Mouse (Mus musculus) cerebellum, adult 9-10 months (tissue): Measurements from ENCODE around the gene Dnaaf5.

Experiments used
- DNase-seq: peaks from one replicate; pipeline ENCODE4 v3.0.0; 2022

Dnaaf5 gene

DNA sequence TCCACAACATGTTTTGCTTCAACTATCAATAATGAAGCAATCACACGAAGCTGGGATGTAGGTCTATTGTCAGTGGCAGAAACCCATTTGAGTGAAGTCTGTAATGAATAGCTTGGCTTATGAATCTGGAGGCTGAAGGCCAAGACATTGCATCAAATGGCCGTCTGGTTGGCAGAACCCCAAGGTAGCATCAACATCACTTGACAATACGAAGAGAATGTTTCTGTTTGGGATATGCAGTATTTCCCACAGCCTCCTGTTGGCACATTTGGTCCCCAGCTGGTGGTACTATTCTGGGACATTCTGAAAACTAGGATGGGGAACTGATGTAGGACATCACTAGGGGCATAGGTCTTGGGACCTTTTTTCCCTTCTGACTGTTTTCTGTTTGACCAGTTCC is 6.1 kb upstream of the Dnaaf5 start:
- DNase-seq = peak; percentile 54

DNA sequence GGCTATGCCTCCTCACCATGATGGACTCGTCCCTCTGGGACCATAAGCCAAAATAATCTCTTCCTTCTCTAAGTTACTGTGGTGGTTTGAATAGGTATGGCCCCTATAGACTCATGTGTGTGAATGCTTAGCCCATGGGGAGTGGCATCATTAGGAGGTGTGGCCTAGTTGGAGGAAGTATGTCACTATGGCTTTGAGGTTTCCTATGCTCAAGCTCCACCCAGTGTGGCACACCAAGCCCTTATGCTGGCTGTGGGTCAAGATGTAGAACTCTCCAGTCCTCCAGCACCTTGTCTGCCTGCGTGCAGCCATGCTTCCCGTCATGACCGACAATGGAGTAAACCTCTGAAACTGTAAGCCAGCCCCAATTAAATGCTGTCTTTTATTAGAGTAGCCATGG is 4.3 kb upstream of the Dnaaf5 start:
- DNase-seq = peak; percentile 53

DNA sequence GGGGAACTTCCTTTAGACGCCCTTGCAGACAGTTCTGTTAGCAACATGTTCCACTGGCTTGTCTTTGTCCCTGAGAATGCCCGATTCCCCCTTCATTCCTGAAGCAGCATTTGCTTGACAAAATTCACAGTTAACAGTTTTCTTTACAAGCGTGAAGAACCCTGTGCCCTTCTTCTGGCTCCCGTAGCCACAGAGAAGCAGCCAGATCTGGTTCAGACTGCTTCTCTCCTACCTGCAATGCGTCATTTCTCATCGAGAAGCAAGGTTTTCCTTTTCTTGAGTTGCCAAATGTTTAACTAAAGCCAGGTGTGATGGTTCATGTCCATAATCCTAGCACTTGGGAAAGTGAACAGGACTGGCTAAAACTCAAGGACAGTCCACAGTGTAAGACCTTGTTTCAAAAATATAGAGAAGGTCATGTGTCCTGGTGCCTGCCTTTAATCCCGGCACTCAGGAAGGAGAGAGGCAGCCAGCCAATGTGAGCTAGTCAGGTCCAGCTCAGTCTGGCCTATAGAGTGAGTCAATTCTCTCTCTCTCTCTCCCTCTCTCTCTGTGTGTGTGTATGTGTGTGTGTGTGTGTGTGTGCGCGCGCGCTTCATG is 3.4 kb upstream of the Dnaaf5 start:
- peak; percentile 75 for DNase-seq

DNA sequence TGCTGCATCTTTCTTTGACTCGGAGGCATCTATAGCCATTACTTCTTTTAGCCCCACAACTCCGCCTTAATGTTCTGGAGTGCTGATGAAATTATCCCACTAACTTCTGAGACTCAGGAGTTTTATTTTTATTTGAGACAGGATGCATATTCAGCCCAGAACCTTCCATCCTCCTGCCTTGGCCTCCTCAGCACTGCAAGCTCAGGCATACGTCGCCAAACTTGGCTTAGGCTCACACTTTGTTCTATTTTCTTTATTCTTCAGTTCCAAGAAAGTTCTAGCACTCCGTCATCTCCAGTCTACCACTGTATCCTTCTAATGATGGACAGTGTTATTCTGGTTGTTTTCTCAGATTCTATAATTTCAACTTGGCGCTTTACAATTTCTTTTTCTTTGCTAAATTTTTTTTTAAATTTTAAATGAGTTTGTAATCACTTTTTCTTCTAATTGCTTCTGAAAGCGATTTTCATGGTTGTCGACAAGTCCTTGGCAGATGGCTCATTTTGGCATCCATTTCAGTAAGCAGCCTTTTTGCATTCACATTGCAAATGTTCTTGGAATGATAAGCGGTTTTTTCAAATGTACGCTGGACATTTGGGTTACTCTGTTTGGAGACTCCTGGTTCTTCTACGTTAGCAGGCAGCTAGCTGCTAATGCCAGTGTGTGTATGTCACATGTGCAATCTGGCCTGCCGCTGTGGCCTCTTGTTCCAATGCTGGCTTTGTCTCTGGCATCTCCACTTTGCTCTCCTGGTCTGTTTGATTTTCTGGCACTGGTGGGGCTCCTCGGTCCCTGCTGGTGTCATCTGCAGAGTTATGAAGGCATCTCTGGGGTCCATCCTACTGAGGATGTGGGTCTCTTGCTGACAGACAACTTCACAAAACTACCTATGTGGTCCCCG is 2.6 kb upstream of the Dnaaf5 start:
- DNase-seq = peak; percentile 88

DNA sequence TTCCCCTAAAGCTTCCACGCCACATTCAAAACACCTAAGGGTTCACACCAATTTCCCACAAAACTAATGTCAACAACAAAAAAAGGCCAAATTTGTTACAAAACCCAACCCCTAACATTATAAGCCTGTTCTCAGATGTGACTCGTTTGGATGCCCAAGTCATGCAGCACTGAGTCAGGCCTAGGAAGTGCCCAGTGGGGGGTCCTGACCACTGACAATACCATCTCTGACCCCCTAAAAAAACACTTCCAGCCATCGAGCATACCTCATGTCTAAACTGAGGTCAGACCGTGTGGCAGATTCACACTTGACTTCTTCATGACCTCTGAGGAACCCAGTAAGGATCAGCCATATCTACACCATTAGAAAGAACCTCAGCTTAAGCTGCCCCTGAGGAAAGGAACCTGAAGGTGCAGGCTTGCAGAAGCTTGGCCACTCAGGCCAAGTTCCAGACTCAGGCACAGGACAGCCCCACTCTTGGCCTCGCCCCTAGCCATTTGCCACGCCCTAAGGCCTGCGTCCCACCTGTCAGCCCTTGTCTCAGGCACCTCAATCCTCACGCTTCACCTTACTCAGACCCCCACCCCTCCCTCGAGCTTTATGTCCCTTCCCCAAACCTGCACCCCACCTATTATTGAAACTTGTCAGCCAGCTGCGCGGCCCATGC is 884 bp upstream of the Dnaaf5 start:
- peak; percentile 76 for DNase-seq

DNA sequence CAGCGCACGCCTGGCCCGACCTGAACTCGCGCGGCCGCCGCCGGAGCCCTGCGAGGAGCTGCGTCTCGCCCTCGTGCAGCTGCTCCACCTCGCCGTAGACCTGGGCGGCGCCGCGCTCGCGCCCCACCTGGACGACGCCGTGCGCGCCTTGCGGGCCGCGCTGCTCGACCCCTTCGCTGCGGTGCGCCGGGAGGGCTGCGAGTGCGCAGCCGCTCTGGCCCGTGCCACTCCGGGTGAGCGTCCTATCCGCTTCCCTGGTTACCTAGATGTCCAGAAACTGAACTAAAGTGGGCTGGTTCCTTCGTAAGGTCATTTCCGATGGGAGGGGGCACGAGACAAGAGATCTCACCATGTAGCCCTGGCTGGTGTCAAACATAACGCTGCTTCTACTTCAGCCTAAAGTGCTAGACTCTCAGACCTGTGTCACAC is 594 bp downstream of the Dnaaf5 start:
- DNase-seq = no peak

DNA sequence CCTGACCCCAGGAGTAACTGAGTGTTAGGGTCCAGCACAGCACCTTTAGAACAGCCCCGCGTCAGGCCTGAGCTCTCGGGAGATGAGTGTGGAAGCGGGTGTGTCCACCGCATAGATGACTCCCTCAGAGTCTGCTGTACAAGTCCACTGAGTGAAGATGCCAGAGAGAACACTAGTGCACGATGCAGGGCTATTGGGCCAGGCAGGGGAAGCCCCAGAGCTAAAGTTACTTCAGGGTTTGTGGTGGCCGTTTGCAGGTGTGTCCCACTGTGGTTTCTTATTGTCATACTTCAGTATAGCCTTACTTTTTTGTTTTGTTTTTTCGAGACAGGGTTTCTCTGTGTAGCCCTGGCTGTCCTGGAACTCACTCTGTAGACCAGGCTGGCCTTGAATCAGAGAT is 10.9 kb downstream of the Dnaaf5 start:
- DNase-seq = no peak

DNA sequence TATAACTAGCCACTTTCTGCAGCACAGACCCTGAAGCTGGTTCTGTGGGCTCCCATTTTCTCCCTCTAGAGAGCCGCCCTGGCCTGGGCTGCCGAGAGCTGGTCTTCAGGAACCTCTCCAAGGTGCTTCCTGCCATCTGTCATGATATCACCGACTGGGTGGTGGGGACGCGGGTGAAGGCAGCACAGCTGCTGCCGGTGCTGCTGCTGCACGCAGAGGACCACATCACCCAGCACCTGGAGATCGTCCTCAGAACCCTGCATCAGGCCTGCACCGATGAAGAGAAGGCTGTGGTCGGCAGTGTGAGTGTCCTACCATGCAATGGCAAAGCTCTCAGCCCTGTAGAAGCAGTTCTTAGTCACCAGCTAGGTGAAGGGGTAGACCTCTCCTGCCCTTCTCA is 11.6 kb downstream of the Dnaaf5 start:
- no peak for DNase-seq

DNA sequence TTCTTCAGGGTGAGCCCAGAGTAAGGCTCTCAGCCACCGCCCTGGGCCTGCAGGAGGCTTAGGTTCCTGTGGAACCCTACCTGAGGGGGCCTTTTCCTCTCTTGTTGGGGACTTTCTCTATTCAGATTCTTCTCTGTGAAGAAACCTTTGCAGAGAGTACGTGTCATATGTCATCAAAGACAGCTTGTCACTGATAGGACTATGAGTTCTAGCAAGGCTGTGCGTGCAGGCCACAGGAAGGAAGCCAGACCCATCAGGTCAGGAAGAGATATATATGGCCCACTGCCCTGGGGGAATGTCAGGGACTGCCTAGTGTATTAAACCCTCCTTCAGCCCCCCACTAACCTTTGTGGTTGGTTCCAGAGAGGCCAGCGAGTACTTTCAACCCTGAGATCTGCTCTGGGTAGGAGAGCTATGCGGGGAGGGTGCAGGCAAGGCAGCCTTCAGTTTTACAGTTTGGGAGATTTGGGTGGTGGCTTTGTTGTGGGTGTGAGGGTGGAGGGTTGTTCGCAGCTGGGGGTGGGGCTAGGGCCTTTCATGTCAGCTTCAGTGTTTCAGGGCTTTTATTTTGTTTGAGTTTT is 16.8 kb downstream of the Dnaaf5 start:
- no peak for DNase-seq

DNA sequence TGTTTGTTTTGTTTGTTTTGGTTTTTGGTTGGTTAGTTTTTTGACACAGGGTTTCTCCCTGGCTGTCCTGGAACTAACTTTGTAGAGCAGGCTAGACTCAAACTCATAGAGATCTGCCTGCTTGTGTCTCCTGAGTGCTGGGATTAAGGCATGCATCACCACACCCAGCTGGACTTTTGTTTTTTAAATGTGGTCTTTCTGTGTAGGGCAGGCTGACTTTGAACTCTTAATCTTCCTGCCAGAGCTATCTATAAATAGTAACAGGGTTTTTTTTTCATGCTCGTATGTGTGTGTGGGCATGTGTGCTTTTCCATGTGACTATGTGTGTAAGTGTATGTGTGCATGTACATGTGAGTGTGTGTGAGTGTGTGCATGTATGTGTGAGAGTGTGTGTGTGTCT is 17.5 kb downstream of the Dnaaf5 start:
- DNase-seq = no peak

DNA sequence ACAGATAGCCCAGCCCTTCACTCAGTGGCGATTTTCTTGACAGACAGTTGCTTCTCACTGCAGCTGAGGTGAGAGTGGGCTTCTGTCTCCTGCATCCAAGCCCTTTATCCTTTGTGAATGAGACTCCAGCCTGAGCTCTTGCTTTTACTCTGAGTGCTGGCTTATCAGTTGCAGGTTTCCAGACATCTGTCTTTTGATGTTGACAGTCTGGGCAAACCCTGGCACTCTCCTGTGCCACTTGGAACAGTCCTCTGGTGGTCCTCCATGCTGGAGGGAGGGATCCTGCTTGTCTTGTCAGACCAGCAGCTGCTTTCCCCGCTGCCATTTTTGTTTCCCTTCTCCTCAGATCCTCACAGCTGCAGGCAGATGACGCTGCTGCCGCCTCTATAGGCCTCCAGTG is 21.9 kb downstream of the Dnaaf5 start:
- no peak for DNase-seq

DNA sequence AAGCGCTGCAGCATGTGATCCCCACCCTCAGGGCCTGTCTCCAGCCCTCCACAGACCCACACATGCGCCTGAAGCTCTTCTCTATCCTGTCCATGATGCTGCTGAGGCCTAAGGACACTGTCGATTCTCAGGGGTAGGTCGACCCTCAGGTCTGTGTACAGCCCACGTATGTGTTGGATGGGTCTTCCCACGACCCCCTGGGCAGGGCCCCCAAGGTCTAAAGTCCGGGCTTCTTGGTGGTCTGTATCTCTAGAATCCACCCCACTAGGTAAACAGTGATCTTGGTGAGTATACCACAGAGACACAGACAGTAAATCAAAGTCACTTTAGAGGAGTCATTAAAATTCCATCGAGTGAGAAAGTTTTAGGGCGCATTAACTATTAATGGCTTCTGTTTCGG is 24.1 kb downstream of the Dnaaf5 start:
- no peak for DNase-seq

DNA sequence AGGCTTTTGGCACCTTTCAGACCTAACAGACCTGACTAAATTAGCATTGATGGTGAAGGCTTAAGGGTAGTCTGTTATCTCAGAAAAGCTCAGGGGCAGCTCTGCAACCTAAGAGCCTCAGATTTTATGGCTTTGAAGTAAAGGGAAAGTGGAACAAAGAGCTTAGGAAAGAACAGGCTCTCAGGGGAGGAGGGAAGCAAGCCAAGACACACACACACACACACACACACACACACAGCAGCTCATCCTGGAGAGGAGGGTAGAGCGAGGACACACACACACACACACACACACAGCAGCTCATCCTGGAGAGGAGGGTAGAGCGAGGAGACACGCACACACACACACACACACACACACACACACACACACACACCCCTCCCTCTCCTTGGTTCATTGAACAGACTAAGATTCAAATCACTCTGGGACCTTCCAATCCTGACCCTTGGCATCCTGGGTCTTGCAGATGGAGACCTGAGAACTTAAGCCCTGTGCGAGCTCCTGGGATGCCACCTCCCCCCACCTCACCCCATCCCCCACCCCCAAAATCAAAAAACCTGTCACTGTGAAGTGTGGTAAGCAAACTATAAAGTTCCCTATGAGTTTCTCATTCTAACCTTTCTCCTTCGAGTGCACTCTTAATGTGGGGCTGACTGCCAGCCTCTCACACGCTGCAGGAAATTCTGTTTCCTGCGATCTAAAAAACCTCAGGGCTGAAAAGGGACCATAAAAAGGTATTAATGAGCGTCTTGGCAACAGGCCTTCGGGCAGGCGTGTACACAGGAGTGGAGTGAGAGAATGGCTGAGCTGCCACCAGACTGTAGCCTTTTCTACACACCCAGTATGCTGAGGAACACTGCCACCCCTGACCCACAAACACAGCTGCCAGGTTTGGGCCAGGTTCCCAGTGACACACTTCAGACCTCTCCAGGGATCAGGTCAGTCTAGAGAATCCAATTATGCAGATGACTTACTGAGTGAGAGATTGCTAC is 24.8 kb downstream of the Dnaaf5 start:
- peak; percentile 44 for DNase-seq

DNA sequence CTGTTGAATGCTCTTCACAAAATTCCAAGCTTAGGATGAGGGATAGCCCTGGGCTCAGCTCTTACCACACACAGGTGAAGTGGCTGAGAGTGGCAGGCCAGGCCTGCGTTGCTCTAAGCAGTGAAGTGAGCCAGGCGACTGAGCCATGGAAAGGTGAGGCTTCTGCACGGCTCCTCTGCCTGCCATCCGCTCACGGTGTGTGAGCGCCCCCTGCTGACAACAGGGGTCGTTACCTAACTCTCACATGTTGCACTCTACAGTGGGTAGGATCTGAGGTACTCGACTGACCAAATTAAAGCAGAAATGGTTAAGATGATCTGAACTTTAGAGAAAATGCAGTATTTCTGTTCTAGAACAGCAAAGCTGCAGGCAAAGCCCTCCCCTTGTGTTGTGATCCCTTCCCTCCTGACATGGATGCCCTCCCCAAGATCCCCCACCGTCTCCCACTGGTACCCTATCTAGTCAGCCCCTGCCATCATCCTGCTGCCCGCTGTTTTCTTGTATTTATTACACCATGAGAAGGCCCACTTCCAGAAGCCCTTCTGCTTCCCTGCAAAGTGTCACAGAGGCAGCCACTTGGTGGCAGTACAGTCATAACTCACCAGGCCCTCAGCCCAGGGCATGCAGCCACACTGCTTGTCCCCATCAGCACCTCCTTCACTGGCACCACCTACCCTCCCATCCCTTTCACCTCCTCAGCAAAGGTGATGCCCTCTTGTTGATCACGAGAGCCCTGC is 29.0 kb downstream of the Dnaaf5 start:
- peak; percentile 80 for DNase-seq

DNA sequence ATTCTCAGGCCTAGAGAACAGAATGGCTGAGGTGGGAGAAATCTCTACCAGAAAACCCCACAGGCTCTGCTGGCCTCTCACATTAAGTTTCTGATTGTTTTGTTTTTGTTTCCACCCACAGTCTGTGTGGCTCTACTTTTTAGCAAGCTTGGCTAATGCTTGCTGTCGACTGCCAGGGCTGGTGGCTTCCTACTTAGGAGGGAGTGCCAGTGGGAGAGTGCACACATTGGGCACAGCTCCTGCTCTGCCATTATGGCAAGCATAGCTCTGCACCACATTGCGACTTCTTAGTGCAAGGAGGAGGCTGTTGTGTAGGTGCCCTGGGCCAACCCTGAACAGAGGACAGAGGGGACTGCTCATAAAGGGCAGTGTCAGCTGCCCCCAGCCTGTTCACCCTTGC is 33.1 kb downstream of the Dnaaf5 start:
- DNase-seq = no peak

DNA sequence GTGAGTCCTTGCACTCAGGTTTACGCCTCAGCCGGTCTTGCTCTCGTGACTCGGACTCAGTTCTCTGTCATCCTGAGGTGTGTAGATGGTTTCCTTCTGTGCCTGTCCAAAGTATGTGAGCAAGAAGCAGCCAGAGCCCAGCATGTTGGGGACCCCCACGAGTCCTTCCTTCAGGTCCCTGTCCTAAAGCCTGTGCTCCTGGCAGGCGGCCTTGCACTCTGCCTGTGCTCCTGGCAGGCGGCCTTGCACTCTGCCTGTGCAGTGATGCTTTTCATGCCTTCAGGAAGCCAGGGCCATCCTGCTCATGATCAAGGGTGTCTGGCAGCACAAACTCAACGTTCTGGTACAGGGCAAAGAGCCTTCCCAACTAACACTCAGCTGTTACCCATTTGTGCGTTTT is 33.6 kb downstream of the Dnaaf5 start:
- DNase-seq = no peak

DNA sequence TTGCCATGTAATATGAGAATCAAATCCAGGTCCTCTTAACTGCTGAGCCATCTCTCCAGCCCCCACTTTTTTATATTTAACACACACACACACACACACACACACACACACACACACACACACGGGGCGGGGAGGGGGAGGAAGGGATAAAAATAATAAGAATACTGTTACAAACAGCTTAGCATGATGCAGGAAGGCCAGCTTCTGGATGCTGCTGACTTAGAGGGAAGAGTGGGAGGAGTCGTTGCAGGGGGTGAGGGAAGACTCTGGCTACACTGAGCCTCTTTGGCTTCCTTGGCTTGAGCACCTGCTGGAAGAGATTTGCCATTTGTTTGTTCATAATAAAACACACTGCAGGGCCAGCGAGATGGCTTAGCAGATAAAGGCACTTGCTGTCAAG is 34.9 kb downstream of the Dnaaf5 start:
- DNase-seq = no peak

DNA sequence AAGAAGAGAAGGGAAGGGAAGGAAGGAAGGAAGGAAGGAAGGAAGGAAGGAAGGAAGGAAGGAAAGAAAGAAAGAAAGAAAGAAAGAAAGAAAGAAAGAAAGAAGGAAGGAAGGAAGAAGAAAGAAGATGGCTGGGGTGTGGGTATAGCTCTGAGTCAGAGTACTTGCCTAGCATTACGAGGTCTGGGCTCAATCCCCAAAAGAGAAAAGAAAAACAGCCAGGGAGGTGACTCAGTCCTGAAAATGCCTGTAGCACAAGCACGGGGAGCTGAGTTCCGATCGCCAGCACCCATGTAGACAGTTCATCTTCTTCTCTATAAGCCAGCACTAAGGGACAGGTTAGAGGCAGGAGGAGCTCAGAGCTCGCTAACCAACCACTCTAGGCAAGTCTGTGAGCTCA is 39.7 kb downstream of the Dnaaf5 start:
- no peak for DNase-seq

DNA sequence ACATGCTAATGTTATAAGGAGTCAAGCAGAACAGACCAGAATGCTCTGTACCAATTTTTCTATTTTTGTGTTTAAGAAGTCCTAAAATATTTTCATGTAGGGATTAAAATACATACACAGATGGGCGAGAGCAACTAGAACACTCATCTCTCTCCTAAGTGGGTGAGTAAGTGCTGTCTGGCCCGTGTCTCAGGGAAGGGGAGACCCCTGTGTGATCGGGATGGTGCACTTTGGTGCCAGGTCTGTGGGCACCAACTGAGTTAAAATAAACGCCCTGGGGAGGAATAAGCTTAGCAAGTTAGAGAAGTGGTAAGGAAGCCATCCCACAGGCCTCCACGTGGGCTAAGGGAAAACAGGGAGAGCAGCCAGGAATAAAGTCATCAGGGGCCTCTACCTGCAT is 40.9 kb downstream of the Dnaaf5 start:
- no peak for DNase-seq

DNA sequence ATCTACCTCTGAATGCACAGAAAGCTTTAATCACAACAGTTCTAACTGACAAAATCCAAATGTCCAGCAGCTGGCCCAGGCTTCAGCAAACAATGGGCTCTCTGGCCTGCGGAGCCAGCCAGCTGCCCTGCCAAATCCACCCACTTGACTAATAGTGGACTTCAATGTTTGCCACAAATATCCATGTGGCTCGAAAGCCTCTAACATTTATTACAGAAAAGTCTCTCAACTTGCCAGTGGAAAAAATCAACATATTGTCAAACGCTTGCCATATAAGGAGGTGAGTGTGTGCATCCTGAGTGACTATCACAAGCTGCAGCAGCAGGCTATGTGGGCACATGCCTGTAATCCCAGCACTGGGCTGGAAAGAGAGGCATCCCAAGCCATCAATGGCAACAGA is 48.8 kb downstream of the Dnaaf5 start:
- DNase-seq = no peak

DNA sequence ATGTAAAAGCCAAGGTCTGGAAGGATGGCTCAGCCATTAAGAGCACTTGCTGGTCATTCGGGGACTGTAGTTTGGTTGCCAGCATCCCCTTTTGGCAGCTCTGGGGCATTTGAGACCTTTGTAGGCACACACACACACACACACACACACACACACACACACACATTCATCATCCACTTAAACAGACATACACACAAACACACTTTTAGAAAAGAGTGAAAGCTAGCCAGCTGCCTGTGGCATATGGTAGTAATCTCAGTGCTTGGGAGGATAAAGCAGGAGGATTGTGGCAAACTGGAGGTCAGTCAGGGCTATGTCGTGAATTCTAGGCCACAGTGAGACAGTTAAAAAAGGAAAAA is 49.6 kb downstream of the Dnaaf5 start:
- no peak for DNase-seq
